Mouse (Mus musculus) stomach, postnatal 0 days (tissue): ENCODE results near the gene Arl6ip1. TPM values are rescaled to one million over a fixed set of nuclear protein-coding genes. Genes with fewer than 3 reads are reported as not detected.
A peak's percentile ranks its signal among the peaks of the same experiment; 100 is the strongest.

Source experiments
- ATAC-seq: fragments of 200-750 bp; cut with Nextera tagmentation; 2 replicates; pipeline ENCODE4 v1.8.0; 2017; ENCODE audit not compliant: low FRiP score, low TSS enrichment
- DNase-seq: peaks from one replicate; pipeline ENCODE4 v3.0.0-alpha.2; 2016; ENCODE audit warnings: low spot score
- H3K27ac ChIP-seq: fragments of 300-500 bp; sonication (generic); replicated peaks from 2 replicates; pipeline ENCODE4 v1.5.1; 2014; ENCODE audit warnings: mild to moderate bottlenecking, control low read depth
- H3K27me3 ChIP-seq: fragments of 300-500 bp; sonication (generic); 2 replicates; pipeline ENCODE4 v1.6.1; 2014; ENCODE audit warnings: low read length; ENCODE audit not compliant: control insufficient read depth, insufficient read depth
- H3K36me3 ChIP-seq: fragments of 300-500 bp; sonication (generic); 2 replicates; pipeline ENCODE4 v1.6.1; 2014; ENCODE audit warnings: low read length, mixed read lengths; ENCODE audit not compliant: control insufficient read depth, insufficient read depth
- H3K4me1 ChIP-seq: fragments of 300-500 bp; sonication (generic); replicated peaks from 2 replicates; pipeline ENCODE4 v1.6.1; 2014; ENCODE audit warnings: antibody characterized with exemption; ENCODE audit not compliant: control insufficient read depth, insufficient read depth
- H3K4me2 ChIP-seq: fragments of 300-500 bp; sonication (generic); replicated peaks from 2 replicates; pipeline ENCODE4 v1.6.1; 2014; ENCODE audit warnings: low read depth, mild to moderate bottlenecking, control low read depth, moderate library complexity
- H3K4me3 ChIP-seq: fragments of 300-500 bp; sonication (generic); 2 replicates; pipeline ENCODE4 v1.5.1; 2014; ENCODE audit warnings: low read depth, low read length, control low read depth
- H3K9ac ChIP-seq: fragments of 300-500 bp; sonication (generic); 2 replicates; pipeline ENCODE4 v1.6.1; 2014; ENCODE audit warnings: mild to moderate bottlenecking, low read length, control low read depth, mixed read lengths
- H3K9me3 ChIP-seq: fragments of 300-500 bp; sonication (generic); 2 replicates; pipeline ENCODE4 v1.6.1; 2016; ENCODE audit warnings: low read length; ENCODE audit not compliant: control insufficient read depth
- CTCF ChIP-seq: IDR thresholded peaks from 2 replicates; pipeline ENCODE4 v1.5.1; 2016; ENCODE audit warnings: antibody characterized with exemption, low read depth, mild to moderate bottlenecking, moderate library complexity
- EP300 ChIP-seq: optimal IDR thresholded peaks from 2 replicates; pipeline ENCODE3; 2016; ENCODE audit warnings: antibody characterized with exemption
- WGBS: fragments of 180-500 bp; shearing (Covaris S2); extraction: QIAGEN DNeasy Blood & Tissue Kit; methylation state at CpG from one replicate; pipeline ENCODE4 v1.1.7; 2014; 5-methylcytosine and 5-hydroxymethylcytosine counted together
- polyA plus RNA-seq: library from polyadenylated mRNA; unstranded; fragments of >200 nt; fragmentation: Nextera tagmentation; extraction: Ambion mirVana; gene quantifications from 2 replicates; pipeline ENCODE4 v1.2.1, GENCODE M21; 2015

Arl6ip1 gene
- polyA plus RNA-seq, 1 experiment from 2014 or later: 345 TPM

- H3K9ac ChIP-seq: no peak overlapping the region
- DNase-seq (no peak), ATAC-seq (no peak)
- no peak overlapping the region for H3K4me2 ChIP-seq
- H3K4me3 ChIP-seq: no peak overlapping the region
- TF ChIP-seq EP300 (no peak), CTCF (no peak)
- H3K27ac ChIP-seq: no peak overlapping the region
- no peaks in the 10 kb centered on the region for H3K4me1 ChIP-seq
- peaks cover 39% of the 10 kb centered on the region for H3K36me3 ChIP-seq
- no peaks in the 10 kb centered on the region for H3K9me3 ChIP-seq
- WGBS: 89% methylated on average over 6 of the region's 6 CpGs
- H3K27me3 ChIP-seq: no peaks in the 10 kb centered on the region
Observed at GRCm38 (mm10) chr7:118154150-118154549, 24.7 kb upstream of the Arl6ip1 start.

GRCm38 (mm10) chr7:118143602-118144001 lies 14.1 kb upstream of the Arl6ip1 start:
- Histone ChIP-seq H3K4me2 (no peak overlapping the region), H3K9ac (no peak overlapping the region), H3K4me1 (no peaks in the 10 kb centered on the region), H3K4me3 (no peak overlapping the region), H3K27me3 (no peaks in the 10 kb centered on the region), H3K36me3 (peaks cover 22% of the 10 kb centered on the region), H3K27ac (no peak overlapping the region), H3K9me3 (no peaks in the 10 kb centered on the region)
- DNase-seq: no peak
- 88% methylated on average over 3 of the region's 3 CpGs for WGBS
- ATAC-seq: no peak
- TF ChIP-seq CTCF: no peak
- no peak for TF ChIP-seq EP300

GRCm38 (mm10) chr7:118143123-118143522 lies 13.7 kb upstream of the Arl6ip1 start:
- WGBS: 80% methylated on average over 4 of the region's 4 CpGs
- no peak for DNase-seq
- Histone ChIP-seq H3K27me3 (no peaks in the 10 kb centered on the region), H3K4me2 (no peak overlapping the region), H3K4me3 (no peak overlapping the region), H3K27ac (no peak overlapping the region), H3K9me3 (no peaks in the 10 kb centered on the region), H3K9ac (no peak overlapping the region), H3K4me1 (no peaks in the 10 kb centered on the region), H3K36me3 (peaks cover 24% of the 10 kb centered on the region)
- TF ChIP-seq CTCF (no peak), EP300 (no peak)
- no peak for ATAC-seq

GRCm38 (mm10) chr7:118141271-118141670 lies 11.8 kb upstream of the Arl6ip1 start:
- Histone ChIP-seq H3K9ac (no peak overlapping the region), H3K27me3 (no peaks in the 10 kb centered on the region), H3K27ac (no peak overlapping the region), H3K36me3 (peaks cover 38% of the 10 kb centered on the region), H3K4me1 (no peaks in the 10 kb centered on the region), H3K4me3 (no peak overlapping the region), H3K4me2 (no peak overlapping the region), H3K9me3 (no peaks in the 10 kb centered on the region)
- DNase-seq (no peak), ATAC-seq (no peak)
- WGBS: 88% methylated on average over 7 of the region's 7 CpGs
- TF ChIP-seq EP300: no peak
- no peak for TF ChIP-seq CTCF

- H3K4me1 ChIP-seq: no peaks in the 10 kb centered on the region
- no peak overlapping the region for H3K9ac ChIP-seq
- no peak overlapping the region for H3K27ac ChIP-seq
- no peak for TF ChIP-seq EP300
- no peak for TF ChIP-seq CTCF
- H3K4me2 ChIP-seq: no peak overlapping the region
- WGBS: 74% methylated on average over 11 of the region's 11 CpGs
- H3K9me3 ChIP-seq: no peaks in the 10 kb centered on the region
- H3K4me3 ChIP-seq: no peak overlapping the region
- DNase-seq: no peak
- H3K36me3 ChIP-seq: peaks cover 26% of the 10 kb centered on the region
- ATAC-seq: no peak
- no peaks in the 10 kb centered on the region for H3K27me3 ChIP-seq
Observed at GRCm38 (mm10) chr7:118135128-118135527, 5.7 kb upstream of the Arl6ip1 start.

- Histone ChIP-seq H3K27ac (peak overlapping the region; percentile 97), H3K4me1 (no peaks in the 10 kb centered on the region), H3K9ac (peak overlapping the region; percentile 92), H3K27me3 (no peaks in the 10 kb centered on the region), H3K9me3 (no peaks in the 10 kb centered on the region), H3K36me3 (0 out of 2 replicates have a peak, but pooled peaks cover 3% of the 10 kb centered on the region), H3K4me2 (peak overlapping the region; percentile 83), H3K4me3 (peak overlapping the region; percentile 80)
- TF ChIP-seq CTCF (no peak; the same call in none of the 2 replicates), EP300 (no peak)
- DNase-seq (peak; percentile 39), ATAC-seq (peak; percentile 74)
- WGBS: under 1% methylated on average over 21 of the region's 21 CpGs
Observed at GRCm38 (mm10) chr7:118128925-118129429, 485 bp downstream of the Arl6ip1 start.
